Mouse (Mus musculus) T-cell, adult 2 months (primary cell): Measurements from ENCODE around the gene Rfx5.

Experiments
- DNase-seq: peaks from one replicate; pipeline ENCODE4 v3.0.0; 2022; ENCODE audit warnings: low spot score

Rfx5 gene

DNA sequence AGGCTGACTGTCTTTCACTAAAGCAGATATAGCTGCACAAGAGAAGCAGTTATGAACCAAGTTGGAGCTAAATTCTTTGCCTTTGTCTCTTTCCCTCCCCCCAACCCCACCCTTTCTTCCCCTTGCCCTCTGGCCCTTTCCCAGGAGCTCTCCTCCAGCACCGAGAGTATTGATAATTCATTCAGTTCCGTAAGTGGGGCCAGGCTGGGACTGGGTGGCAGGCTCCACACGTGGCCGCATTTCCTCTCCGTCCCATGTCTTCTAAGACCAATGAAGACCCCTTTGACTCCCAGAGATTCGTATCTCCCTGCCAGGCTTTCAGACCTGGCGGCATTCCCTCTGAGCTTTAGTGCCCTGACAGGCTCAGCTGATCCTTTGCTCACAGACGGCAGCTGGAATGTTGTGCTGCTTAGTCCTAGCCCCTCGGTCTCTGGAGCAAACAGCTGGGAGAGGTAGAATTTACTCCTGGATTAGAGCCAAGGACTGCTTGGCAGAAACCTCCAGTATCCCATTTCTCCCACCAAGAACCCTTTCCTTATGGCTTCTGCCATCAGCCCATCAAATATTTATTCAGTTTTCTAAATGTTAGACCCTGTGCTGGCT is 35.4 kb downstream of the Rfx5 start:
- no peak for DNase-seq

DNA sequence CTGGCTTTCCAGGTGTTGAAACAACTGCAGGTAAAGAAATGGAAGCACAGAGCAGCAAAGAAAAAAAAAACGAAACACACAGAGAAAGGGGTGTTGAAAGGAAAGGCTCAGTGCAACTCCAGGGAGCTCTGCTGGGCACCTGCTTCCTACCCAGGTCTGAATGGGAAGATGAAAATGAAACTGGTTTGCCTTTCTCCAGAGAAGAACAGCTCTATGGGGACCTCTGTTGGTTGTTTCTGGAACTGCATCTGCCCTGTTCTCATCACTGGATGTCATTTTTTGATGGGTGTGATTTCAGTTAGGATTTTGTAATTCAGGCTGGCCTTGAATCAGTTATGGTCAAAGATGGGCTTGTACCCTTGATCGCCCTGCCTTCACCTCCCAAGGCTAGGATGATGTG is 43.1 kb downstream of the Rfx5 start:
- peak; percentile 79 for DNase-seq

DNA sequence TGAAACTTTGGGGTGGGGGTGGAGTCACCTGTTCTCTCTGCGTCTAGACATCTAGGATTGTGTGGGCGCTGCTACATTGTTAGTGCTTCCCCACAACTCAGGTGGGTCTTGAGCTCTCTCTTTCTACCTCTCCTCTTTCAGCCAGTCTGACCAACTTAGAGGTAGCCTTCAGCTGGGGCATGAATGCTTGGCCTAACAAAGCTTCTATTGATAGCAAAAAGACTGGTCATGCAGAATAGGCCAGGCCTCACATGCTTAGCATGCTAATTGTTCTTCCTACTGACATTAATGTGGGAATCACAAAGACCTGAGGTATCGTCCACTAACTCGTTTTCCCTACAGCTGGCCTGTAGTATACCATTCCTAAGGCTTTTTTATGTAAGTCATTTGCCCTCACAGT is 48.7 kb downstream of the Rfx5 start:
- DNase-seq: no peak

DNA sequence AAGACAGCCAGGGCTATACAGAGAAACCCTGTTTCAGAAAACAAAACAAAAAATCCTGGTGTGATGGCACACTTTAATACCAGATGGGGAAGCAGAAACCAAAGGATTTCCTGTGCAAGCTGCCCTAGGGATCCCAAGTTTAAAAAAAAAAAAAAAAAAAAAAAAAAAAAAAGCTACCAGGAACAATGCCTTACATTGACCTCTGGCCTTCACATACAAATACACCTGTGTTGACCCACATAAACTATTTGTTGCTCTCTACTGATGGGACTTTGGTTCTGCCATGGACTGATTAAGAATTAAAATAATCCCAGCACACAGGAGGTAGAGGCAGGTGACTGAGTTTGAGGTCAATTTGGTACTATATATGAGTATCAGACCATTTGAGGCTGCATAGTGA is 49.4 kb downstream of the Rfx5 start:
- no peak for DNase-seq

DNA sequence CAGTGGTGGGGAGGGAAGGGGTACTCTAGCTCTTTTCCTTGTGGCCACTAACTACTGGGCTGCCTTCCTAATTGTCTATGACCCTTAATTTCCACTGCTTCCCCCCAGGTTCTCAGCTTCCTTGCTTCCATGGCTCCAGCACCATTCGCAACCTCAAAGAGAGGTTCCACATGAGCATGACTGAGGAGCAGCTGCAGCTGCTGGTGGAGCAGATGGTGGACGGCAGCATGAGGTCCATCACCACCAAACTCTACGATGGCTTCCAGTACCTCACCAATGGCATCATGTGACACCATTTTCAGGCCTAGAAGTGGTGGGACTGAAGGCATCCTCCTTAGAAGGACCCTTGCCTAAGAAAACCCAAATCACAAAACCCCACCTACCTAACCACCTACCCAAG is 51.8 kb downstream of the Rfx5 start:
- no peak for DNase-seq

DNA sequence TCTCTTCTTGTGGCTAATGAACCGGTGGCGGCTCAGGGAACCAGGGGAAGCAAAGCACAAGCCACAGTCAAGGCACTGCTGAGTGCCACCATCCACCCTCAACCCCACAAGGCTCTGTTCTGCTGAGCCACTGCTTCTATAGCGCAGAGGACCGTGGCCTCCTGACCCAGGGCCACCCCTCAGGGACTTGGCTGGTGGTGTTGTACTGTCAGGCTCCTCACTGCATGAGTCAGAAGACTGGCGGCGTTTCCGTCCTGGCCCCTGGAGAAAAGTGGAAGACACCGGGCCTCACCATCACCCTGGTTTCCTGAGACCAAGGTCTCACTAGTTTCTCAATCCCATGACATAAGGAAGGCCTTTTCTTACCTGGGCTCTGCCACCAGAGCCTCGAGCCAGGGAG is 53.8 kb downstream of the Rfx5 start:
- no peak for DNase-seq

DNA sequence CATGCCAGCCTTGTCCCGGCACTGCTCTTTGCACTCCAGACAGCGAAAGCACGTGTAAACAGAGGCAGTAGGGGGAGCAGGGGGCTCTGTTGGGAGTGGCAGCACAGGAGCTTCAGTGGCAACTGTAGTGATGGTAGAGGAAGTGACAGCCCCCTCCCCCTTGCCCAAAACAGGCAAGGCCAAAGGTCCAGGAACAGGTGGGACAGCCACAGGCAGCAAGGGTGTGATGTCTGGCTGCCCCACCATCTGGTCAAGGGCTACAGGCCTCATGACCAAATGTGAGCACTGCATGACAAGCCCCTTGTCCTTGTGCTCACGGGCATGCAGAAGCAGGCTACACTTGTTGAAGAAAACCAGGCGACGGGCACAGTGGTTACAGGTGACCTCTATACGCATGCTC is 56.5 kb downstream of the Rfx5 start:
- no peak for DNase-seq
